Mouse (Mus musculus) brain, embryonic 14.5 days (tissue): ENCODE data around the gene Hvcn1.

Experiments used
- CTCF ChIP-seq: fragments of 200-500 bp; IDR thresholded peaks from 2 replicates; pipeline ENCODE4 v1.5.1; 2012; ENCODE audit warnings: inconsistent platforms, mild to moderate bottlenecking, moderate library complexity, borderline replicate concordance; ENCODE audit not compliant: insufficient read depth, insufficient read length; ENCODE audit errors: extremely low read depth
- POLR2A ChIP-seq: fragments of 200-500 bp; IDR thresholded peaks from 2 replicates; pipeline ENCODE4 v1.6.1; 2012; ENCODE audit warnings: mild to moderate bottlenecking, inconsistent platforms, borderline replicate concordance; ENCODE audit not compliant: poor library complexity, insufficient read depth, insufficient read length, severe bottlenecking; ENCODE audit errors: extremely low read depth

DNA sequence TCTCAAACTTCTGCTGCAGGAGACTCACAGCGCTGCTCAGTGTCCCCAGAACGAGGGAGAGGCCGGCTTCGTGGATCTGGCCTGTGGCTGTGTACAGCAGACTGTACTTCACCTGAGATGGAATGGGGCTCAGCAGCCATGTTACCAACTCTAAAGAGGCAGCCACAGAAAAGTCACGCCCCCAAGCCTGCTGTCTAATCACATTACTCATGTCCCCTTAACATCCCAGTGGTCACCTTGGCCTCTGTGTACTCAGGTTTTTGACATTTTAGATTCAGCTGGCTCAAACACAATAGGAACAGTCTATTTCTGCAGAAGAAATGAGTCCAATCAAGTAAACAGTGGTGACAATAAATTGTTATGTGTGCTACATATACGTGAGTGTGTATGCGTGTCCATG is 41.3 kb downstream of the Hvcn1 start:
- no peak for TF ChIP-seq CTCF
- TF ChIP-seq POLR2A: no peak
